8 mouse cellular contexts compared by ENCODE assay signal in genomic region chr8:120595963-120596362, GRCm38 (mm10). TPM values are rescaled to one million over a fixed set of nuclear protein-coding genes. Genes with fewer than 3 reads are reported as not detected.
A peak's percentile ranks its signal among the peaks of the same experiment; 100 is the strongest.
DNase-seq lines count a peak whose midpoint lies in the region; ATAC-seq and TF ChIP-seq lines count a peak whose summit lies in the region.

No protein-coding gene starts in this region.

- H3K79me2 ChIP-seq in heart, adult 2 months (replicated peaks; ENCODE audit: control insufficient read depth, insufficient read depth, low read length), result no peaks in the 10 kb centered on the region

- TF ChIP-seq POLR2A in heart, adult 2 months (IDR thresholded peaks at IDR 0.05; ENCODE audit: insufficient read depth, low read depth, low read length), result no peak
- no peak for TF ChIP-seq POLR2A in thymus, adult 2 months (IDR thresholded peaks at IDR 0.05; ENCODE audit: control insufficient read depth, extremely low read depth, insufficient read depth, low read length, poor library complexity)

- no peaks in the 10 kb centered on the region for H3K9me3 ChIP-seq in heart, embryonic 11.5 days (replicated peaks; ENCODE audit: control insufficient read depth, low read length)

- 14% methylated on average over 5 of the region's 5 CpGs for WGBS in heart, adult 2 months
- WGBS in heart, embryonic 11.5 days (ENCODE audit: insufficient replicate concordance), result 7% methylated on average over 5 of the region's 5 CpGs
- WGBS in thymus, adult 2 months, result 15% methylated on average over 5 of the region's 5 CpGs

- intact Hi-C loops in heart, adult 2 months (cut with DNase I), result loop anchor here (5.0 kb wide), 3 partner anchors 294 to 419 kb away; partner anchors contain the start of gene Fam92b

- no peak overlapping the region for H3K27ac ChIP-seq in heart, adult 2 months
- no peak overlapping the region for H3K27ac ChIP-seq in heart, embryonic 11.5 days (ENCODE audit: low read depth, low read length)
- H3K27ac ChIP-seq in thymus, adult 2 months (ENCODE audit: control insufficient read depth, insufficient read depth, low read length), result no peak overlapping the region

- 0 out of 2 replicates have a peak, but pooled peaks have one; percentile 48 for TF ChIP-seq EP300 in heart, adult 2 months (IDR thresholded peaks at IDR 0.05; ENCODE audit: insufficient read depth, low read depth, low read length)

- H3K9ac ChIP-seq in heart, adult 2 months (ENCODE audit: low read depth, low read length), result no peak overlapping the region
- no peak overlapping the region for H3K9ac ChIP-seq in heart, embryonic 11.5 days (ENCODE audit: low read depth, low read length)

- no peak overlapping the region for H3K4me3 ChIP-seq in heart, adult 2 months
- no peak overlapping the region for H3K4me3 ChIP-seq in heart, embryonic 11.5 days (ENCODE audit: low read depth, low read length)
- H3K4me3 ChIP-seq in thymus, adult 2 months (ENCODE audit: control insufficient read depth, insufficient read depth, low read length), result no peak overlapping the region

- H3K4me2 ChIP-seq in heart, embryonic 11.5 days, result no peak overlapping the region

- H3K36me3 ChIP-seq in heart, adult 2 months (ENCODE audit: control insufficient read depth, insufficient read depth, low read length), result no peaks in the 10 kb centered on the region
- H3K36me3 ChIP-seq in heart, embryonic 11.5 days (ENCODE audit: control insufficient read depth, insufficient read depth, low read length), result no peaks in the 10 kb centered on the region
- H3K36me3 ChIP-seq in thymus, adult 2 months (ENCODE audit: control insufficient read depth, insufficient read depth, low read length), result no peaks in the 10 kb centered on the region

- no peak for ATAC-seq in heart, embryonic 11.5 days (replicated peaks; ENCODE audit: insufficient number of reproducible peaks, low FRiP score, low TSS enrichment)

- H3K27me3 ChIP-seq in heart, adult 2 months (ENCODE audit: control insufficient read depth, insufficient read depth, low read length), result no peaks in the 10 kb centered on the region
- H3K27me3 ChIP-seq in heart, embryonic 11.5 days (ENCODE audit: control insufficient read depth, insufficient read depth, low read length), result no peaks in the 10 kb centered on the region; the same call in 1 of the 2 replicates
- no peaks in the 10 kb centered on the region for H3K27me3 ChIP-seq in thymus, adult 2 months (ENCODE audit: control insufficient read depth, insufficient read depth, low read length)

- no peaks in the 10 kb centered on the region for H3K4me1 ChIP-seq in heart, adult 2 months (ENCODE audit: control insufficient read depth, insufficient read depth, low read length)
- peaks cover 12% of the 10 kb centered on the region for H3K4me1 ChIP-seq in heart, embryonic 11.5 days (ENCODE audit: control insufficient read depth, insufficient read depth, low read length)
- H3K4me1 ChIP-seq in thymus, adult 2 months (replicated peaks; ENCODE audit: control insufficient read depth, insufficient read depth, low read length), result no peaks in the 10 kb centered on the region

- DNase-seq in heart, adult 2 months, result peak; percentile 46 to 60
- DNase-seq in thymus, adult 2 months, result peak; percentile 64
- no peak for DNase-seq in thymus, adult 18-20 months
- peak; percentile 68 for DNase-seq in c-Kit-positive CD71-positive TER-119-negative erythroid progenitor cells, embryonic 14.5 days (ENCODE audit: low read depth)
- DNase-seq in heart, postnatal 4 days, result peak; percentile 77
- peak; percentile 35 for DNase-seq in lung, postnatal 25 days (ENCODE audit: low spot score)
- peak; percentile 76 for DNase-seq in testis, postnatal 10 days (ENCODE audit: low spot score)

- TF ChIP-seq CTCF in heart, adult 2 months (IDR thresholded peaks at IDR 0.05), result no peak; the same call in none of the 2 replicates
- peak; percentile 50; the same call in 1 of the 2 replicates for TF ChIP-seq CTCF in thymus, adult 2 months (IDR thresholded peaks at IDR 0.05; ENCODE audit: borderline replicate concordance, control insufficient read depth, extremely low read depth, insufficient read depth, low read length, poor library complexity)

RNA-seq across cellular contexts. Expression of gene Gins2, which starts 6.9 kb away (rescaled TPM):
- 1 to 10 TPM; 1.1 to 1.5 TPM for total RNA-seq in heart, adult 2 months (2021)
- 1.3 and 1.4 TPM in 2 replicates for polyA plus RNA-seq in heart, adult 2 months (2012; rRNA removed)
- 81.8 and 82.7 TPM in 2 replicates for polyA plus RNA-seq in heart, embryonic 11.5 days (2014; fragmentation: Nextera tagmentation; extraction: Ambion mirVana)
- 48.3 and 69.1 TPM in 2 replicates for polyA plus RNA-seq in thymus, adult 2 months (2012; rRNA removed)
- total RNA-seq in heart, postnatal 4 days (2021), result 10 to 100 TPM; 42.0 to 43.2 TPM

RNA-seq across cellular contexts. Expression of gene 1190005I06Rik, which starts 51.5 kb away (rescaled TPM):
- 1 to 10 TPM; 3.9 to 5.3 TPM for total RNA-seq in heart, adult 2 months (2021)
- 3.0 and 6.0 TPM in 2 replicates for polyA plus RNA-seq in heart, adult 2 months (2012; rRNA removed)
- 3.5 and 4.6 TPM in 2 replicates for polyA plus RNA-seq in heart, embryonic 11.5 days (2014; fragmentation: Nextera tagmentation; extraction: Ambion mirVana)
- 5.6 and 6.1 TPM in 2 replicates for polyA plus RNA-seq in thymus, adult 2 months (2012; rRNA removed)
- total RNA-seq in heart, postnatal 4 days (2021), result 1 to 10 TPM; 7.5 to 9.3 TPM

Comparison
In these comparisons a context has a peak if more than half of its experiments do, and no peak if none do; other contexts are left out.
1. DNase-seq: peak in heart, adult 2 months (2 of 2), thymus, adult 2 months (single experiment), c-Kit-positive CD71-positive TER-119-negative erythroid progenitor cells, embryonic 14.5 days (single experiment), heart, postnatal 4 days (single experiment), lung, postnatal 25 days (single experiment) and testis, postnatal 10 days (single experiment); none in thymus, adult 18-20 months (0 of 2).
2. RNA of gene Gins2, which starts 6.9 kb away (polyA plus RNA-seq): 81.8 to 82.7 TPM in heart, embryonic 11.5 days and 48.3 to 69.1 TPM in thymus, adult 2 months; 1.3 to 1.4 TPM in heart, adult 2 months; every median in the first group is over 10 times any median in the second.